Mouse (Mus musculus): Measurements from ENCODE around the gene Tbc1d23. TPM values are rescaled to one million over a fixed set of nuclear protein-coding genes. Genes with fewer than 3 reads are reported as not detected.

The Tbc1d23 gene
- polyA plus RNA-seq, 1 experiment from 2014 or later: 32.9 TPM

DNA sequence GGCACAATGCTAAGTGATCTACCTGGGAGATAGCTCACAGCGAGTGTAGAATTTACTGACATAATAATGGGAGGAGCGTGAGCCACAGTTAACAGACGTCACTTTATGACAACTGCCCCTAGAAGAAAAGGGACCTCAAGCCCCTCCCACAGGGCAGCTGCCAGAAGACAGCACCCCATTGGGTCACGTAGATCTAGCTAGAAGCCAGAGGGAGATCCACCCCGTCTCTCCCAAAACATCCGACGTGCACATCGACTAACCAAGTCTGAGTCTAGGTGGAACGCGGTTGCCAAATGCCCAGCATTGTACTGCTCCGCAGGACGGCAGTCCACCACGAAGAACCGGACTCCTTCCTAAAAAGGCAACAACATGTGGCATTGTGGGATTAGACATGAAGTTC is 40.1 kb downstream of the Tbc1d23 start:
- Histone ChIP-seq H3K4me3 (ENCODE audit: low read depth, low read length) (no peak overlapping the region), H3K9me3 (replicated peaks; ENCODE audit: control insufficient read depth, low read length) (no peaks in the 10 kb centered on the region), H3K9ac (ENCODE audit: low read length) (no peak overlapping the region), H3K27ac (ENCODE audit: low read depth, low read length) (no peak overlapping the region), H3K4me2 (ENCODE audit: low read length) (no peak overlapping the region), H3K36me3 (ENCODE audit: control insufficient read depth, insufficient read depth, low read length) (peaks cover 26% of the 10 kb centered on the region), H3K4me1 (ENCODE audit: control insufficient read depth, insufficient read depth, low read length) (no peaks in the 10 kb centered on the region), H3K27me3 (replicated peaks; ENCODE audit: control insufficient read depth, insufficient read depth, low read length) (no peaks in the 10 kb centered on the region)
- 86% methylated on average over 14 of the region's 14 CpGs for WGBS
- ATAC-seq (no peak), DNase-seq (ENCODE audit: low spot score) (no peak)

DNA sequence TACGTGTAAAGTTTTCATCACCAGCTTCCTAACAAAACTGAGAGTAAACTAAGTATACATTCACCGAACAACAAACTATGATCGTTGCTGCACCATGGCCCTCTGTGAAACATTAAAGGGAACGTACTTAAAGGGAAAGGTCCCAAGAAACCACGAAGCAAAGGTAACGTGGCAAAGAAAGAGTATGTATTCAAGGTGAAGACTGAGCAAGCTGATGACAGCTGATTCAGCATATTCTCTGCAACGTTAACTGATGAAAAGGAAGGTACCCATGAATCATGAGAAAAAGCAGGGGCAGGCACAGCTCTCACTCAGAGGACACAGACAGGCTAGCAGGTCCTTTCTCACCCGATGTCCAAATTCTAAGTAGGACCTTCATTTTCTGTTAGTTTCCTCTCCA is 40.9 kb downstream of the Tbc1d23 start:
- 90% methylated on average over 8 of the region's 8 CpGs for WGBS
- no peak overlapping the region for H3K4me2 ChIP-seq (ENCODE audit: low read length)
- no peak for DNase-seq (ENCODE audit: low spot score)
- no peaks in the 10 kb centered on the region for H3K4me1 ChIP-seq (ENCODE audit: control insufficient read depth, insufficient read depth, low read length)
- no peak overlapping the region for H3K9ac ChIP-seq (ENCODE audit: low read length)
- no peaks in the 10 kb centered on the region for H3K27me3 ChIP-seq (replicated peaks; ENCODE audit: control insufficient read depth, insufficient read depth, low read length)
- no peak overlapping the region for H3K27ac ChIP-seq (ENCODE audit: low read depth, low read length)
- no peaks in the 10 kb centered on the region for H3K9me3 ChIP-seq (replicated peaks; ENCODE audit: control insufficient read depth, low read length)
- peaks cover 26% of the 10 kb centered on the region for H3K36me3 ChIP-seq (ENCODE audit: control insufficient read depth, insufficient read depth, low read length)
- no peak overlapping the region for H3K4me3 ChIP-seq (ENCODE audit: low read depth, low read length)
- ATAC-seq: no peak

DNA sequence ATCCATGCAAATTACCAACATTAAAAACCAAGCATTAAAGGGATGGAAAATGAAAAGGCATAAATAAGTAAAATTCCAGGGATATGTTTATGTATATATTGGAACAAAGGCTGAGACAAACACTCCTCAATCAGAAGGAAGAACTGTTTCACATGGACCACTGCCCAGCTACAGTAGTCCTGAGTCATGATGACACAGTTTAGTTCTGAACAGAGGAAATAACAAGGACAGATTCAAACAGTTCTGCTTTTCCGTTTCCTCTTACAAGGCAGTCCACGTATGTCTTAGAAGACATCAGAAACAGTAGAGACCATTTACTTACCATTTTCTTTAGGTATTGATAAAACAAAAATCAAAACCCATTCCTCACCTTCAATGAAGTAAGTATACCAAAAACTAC is 41.8 kb downstream of the Tbc1d23 start:
- Histone ChIP-seq H3K4me3 (ENCODE audit: low read depth, low read length) (no peak overlapping the region), H3K4me2 (ENCODE audit: low read length) (no peak overlapping the region), H3K9ac (ENCODE audit: low read length) (no peak overlapping the region), H3K9me3 (replicated peaks; ENCODE audit: control insufficient read depth, low read length) (no peaks in the 10 kb centered on the region), H3K36me3 (ENCODE audit: control insufficient read depth, insufficient read depth, low read length) (peaks cover 26% of the 10 kb centered on the region), H3K27me3 (replicated peaks; ENCODE audit: control insufficient read depth, insufficient read depth, low read length) (no peaks in the 10 kb centered on the region), H3K4me1 (ENCODE audit: control insufficient read depth, insufficient read depth, low read length) (no peaks in the 10 kb centered on the region), H3K27ac (ENCODE audit: low read depth, low read length) (no peak overlapping the region)
- ATAC-seq: no peak
- DNase-seq (ENCODE audit: low spot score): no peak
- 91% methylated on average over 2 of the region's 2 CpGs for WGBS

DNA sequence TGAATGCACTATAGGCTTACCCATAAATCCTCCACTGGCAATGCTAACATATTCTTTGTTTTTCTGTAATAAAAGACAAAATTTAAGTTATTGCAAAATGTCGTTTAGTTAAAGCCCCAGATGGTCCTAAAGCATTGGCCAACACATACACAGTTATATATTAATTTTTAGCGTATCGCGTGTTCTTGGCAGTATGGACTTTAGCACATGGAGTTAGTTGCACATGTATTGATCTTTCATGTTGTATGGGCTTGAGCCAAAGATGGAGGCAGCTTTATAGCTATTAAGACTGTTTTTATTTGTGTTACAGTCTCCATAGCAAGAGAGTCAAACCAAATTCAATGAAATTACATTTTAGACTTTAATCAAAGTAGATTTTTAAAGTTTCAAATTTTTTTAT is 44.7 kb downstream of the Tbc1d23 start:
- H3K27ac ChIP-seq (ENCODE audit: low read depth, low read length): no peak overlapping the region
- no peak for ATAC-seq
- H3K4me3 ChIP-seq (ENCODE audit: low read depth, low read length): no peak overlapping the region
- no peak for DNase-seq (ENCODE audit: low spot score)
- H3K9ac ChIP-seq (ENCODE audit: low read length): no peak overlapping the region
- H3K4me1 ChIP-seq (ENCODE audit: control insufficient read depth, insufficient read depth, low read length): no peaks in the 10 kb centered on the region
- H3K9me3 ChIP-seq (replicated peaks; ENCODE audit: control insufficient read depth, low read length): no peaks in the 10 kb centered on the region
- H3K27me3 ChIP-seq (replicated peaks; ENCODE audit: control insufficient read depth, insufficient read depth, low read length): no peaks in the 10 kb centered on the region
- H3K4me2 ChIP-seq (ENCODE audit: low read length): no peak overlapping the region
- peaks cover 36% of the 10 kb centered on the region for H3K36me3 ChIP-seq (ENCODE audit: control insufficient read depth, insufficient read depth, low read length)
- 93% methylated on average over 4 of the region's 4 CpGs for WGBS

DNA sequence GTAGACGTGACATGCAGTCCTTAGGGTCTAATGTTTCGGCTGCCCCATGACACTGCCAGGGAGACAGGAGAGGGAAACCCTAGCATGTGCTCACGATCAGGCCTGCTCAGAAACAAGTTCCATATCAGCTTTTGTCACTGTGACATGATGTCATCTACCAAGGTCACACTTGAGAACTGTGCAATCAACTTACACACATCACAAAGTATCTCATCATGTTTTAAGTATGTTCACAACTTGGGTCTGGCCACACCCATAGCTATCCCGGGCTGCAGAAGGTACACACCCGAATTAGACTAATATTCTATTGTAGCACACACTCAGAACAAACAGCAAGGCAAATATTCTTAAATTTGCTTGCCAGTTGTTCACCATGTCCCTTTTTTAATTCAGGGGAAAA is 49.3 kb downstream of the Tbc1d23 start:
- Histone ChIP-seq H3K4me1 (ENCODE audit: control insufficient read depth, insufficient read depth, low read length) (no peaks in the 10 kb centered on the region), H3K4me2 (ENCODE audit: low read length) (no peak overlapping the region), H3K36me3 (ENCODE audit: control insufficient read depth, insufficient read depth, low read length) (peaks cover 36% of the 10 kb centered on the region), H3K27me3 (replicated peaks; ENCODE audit: control insufficient read depth, insufficient read depth, low read length) (no peaks in the 10 kb centered on the region), H3K4me3 (ENCODE audit: low read depth, low read length) (no peak overlapping the region), H3K9ac (ENCODE audit: low read length) (no peak overlapping the region), H3K9me3 (replicated peaks; ENCODE audit: control insufficient read depth, low read length) (no peaks in the 10 kb centered on the region), H3K27ac (ENCODE audit: low read depth, low read length) (no peak overlapping the region)
- ATAC-seq (no peak; the same call in 1 of the 2 replicates), DNase-seq (ENCODE audit: low spot score) (no peak)
- WGBS: 92% methylated on average over 5 of the region's 5 CpGs

DNA sequence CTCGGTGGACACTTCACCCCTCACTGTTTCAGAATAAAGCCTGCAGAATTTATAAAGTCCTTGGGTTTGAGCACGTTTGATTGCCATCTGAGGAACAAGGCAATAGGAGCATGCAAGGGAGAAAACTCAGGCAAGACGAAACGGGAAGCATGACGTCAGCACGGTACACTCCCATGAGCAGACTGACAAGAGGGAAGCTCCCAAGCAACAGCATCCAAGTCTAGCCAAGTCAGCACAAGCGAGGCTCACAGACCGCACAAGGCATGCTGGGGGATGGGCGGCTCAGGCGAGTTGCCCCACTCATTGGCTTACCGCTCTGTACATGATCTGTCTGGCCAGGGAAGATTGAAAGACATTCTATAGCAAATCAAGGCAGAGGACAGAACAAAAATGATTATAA is 50.1 kb downstream of the Tbc1d23 start:
- H3K4me2 ChIP-seq (ENCODE audit: low read length): no peak overlapping the region
- no peaks in the 10 kb centered on the region for H3K9me3 ChIP-seq (replicated peaks; ENCODE audit: control insufficient read depth, low read length)
- no peaks in the 10 kb centered on the region for H3K4me1 ChIP-seq (ENCODE audit: control insufficient read depth, insufficient read depth, low read length)
- H3K9ac ChIP-seq (ENCODE audit: low read length): no peak overlapping the region
- no peak overlapping the region for H3K27ac ChIP-seq (ENCODE audit: low read depth, low read length)
- 82% methylated on average over 11 of the region's 11 CpGs for WGBS
- peaks cover 38% of the 10 kb centered on the region for H3K36me3 ChIP-seq (ENCODE audit: control insufficient read depth, insufficient read depth, low read length)
- no peaks in the 10 kb centered on the region for H3K27me3 ChIP-seq (replicated peaks; ENCODE audit: control insufficient read depth, insufficient read depth, low read length)
- DNase-seq (ENCODE audit: low spot score) (no peak), ATAC-seq (no peak)
- no peak overlapping the region for H3K4me3 ChIP-seq (ENCODE audit: low read depth, low read length)

DNA sequence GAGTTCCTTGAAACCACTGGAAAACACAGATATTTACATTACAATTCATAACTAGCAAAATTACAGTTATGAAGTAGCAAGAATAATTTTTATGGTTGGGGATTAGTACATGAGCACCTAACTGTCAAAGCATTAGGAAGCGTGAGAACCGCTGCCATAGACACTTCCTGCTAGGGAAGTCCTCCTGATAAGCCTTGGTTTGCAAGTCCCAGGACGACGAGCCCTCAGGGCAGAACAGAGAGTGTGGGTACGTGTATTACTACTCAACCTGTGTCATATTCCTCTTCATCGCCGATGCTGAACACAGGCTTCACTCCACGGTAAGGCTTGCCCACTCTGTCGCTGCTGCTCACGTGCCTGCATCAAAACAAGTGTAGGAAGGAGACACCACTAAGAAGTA is 53.6 kb downstream of the Tbc1d23 start:
- H3K27ac ChIP-seq (ENCODE audit: low read depth, low read length): no peak overlapping the region
- no peak overlapping the region for H3K4me3 ChIP-seq (ENCODE audit: low read depth, low read length)
- H3K9ac ChIP-seq (ENCODE audit: low read length): no peak overlapping the region
- H3K9me3 ChIP-seq (replicated peaks; ENCODE audit: control insufficient read depth, low read length): no peaks in the 10 kb centered on the region
- H3K27me3 ChIP-seq (replicated peaks; ENCODE audit: control insufficient read depth, insufficient read depth, low read length): no peaks in the 10 kb centered on the region
- H3K36me3 ChIP-seq (ENCODE audit: control insufficient read depth, insufficient read depth, low read length): peaks cover 27% of the 10 kb centered on the region
- no peaks in the 10 kb centered on the region for H3K4me1 ChIP-seq (ENCODE audit: control insufficient read depth, insufficient read depth, low read length)
- WGBS: 93% methylated on average over 10 of the region's 10 CpGs
- ATAC-seq (no peak), DNase-seq (ENCODE audit: low spot score) (no peak)
- H3K4me2 ChIP-seq (ENCODE audit: low read length): no peak overlapping the region

DNA sequence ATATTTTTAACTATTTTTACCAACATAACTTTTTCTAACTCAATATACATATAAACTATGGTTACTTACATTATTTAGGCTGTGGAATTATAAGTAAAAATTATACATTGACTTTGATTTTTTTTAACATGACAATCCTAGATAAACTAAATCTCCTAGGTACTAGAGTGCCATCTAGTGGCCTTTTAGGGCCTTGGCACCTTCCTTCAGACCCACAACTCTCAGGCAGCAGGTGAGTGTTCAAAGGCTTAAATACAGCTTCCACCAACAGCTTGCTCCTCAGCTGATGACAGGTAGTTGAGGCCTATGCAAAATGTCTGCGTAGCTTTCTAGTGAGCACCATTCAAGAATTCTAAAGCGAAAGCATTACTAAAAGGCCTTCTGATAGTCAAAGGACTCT is 54.0 kb downstream of the Tbc1d23 start:
- Histone ChIP-seq H3K27ac (ENCODE audit: low read depth, low read length) (no peak overlapping the region), H3K9ac (ENCODE audit: low read length) (no peak overlapping the region), H3K27me3 (replicated peaks; ENCODE audit: control insufficient read depth, insufficient read depth, low read length) (no peaks in the 10 kb centered on the region), H3K4me1 (ENCODE audit: control insufficient read depth, insufficient read depth, low read length) (no peaks in the 10 kb centered on the region), H3K9me3 (replicated peaks; ENCODE audit: control insufficient read depth, low read length) (no peaks in the 10 kb centered on the region), H3K36me3 (ENCODE audit: control insufficient read depth, insufficient read depth, low read length) (peaks cover 26% of the 10 kb centered on the region), H3K4me3 (ENCODE audit: low read depth, low read length) (no peak overlapping the region), H3K4me2 (ENCODE audit: low read length) (no peak overlapping the region)
- peak; percentile 78 for DNase-seq (ENCODE audit: low spot score)
- no peak for ATAC-seq
- WGBS: 63% methylated on average over 2 of the region's 2 CpGs

DNA sequence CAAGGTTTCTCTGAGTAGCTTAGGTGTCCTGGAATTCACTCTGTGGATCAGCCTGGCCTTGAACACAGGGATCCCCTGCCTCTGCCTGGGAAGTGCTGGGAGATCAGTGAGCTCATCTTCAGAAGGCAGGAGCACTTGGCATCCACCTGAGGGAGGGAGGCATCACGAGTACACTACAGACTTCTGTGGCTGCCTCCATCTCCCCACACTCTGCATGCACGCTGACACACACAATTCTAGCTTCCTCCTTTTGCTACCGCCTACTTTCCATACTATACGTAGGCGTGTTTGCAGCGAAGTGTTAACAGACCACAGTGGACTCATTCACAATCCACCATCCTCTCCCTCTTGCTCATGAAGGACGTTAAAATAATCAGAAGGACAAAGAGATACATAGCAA is 55.0 kb downstream of the Tbc1d23 start:
- no peaks in the 10 kb centered on the region for H3K9me3 ChIP-seq (replicated peaks; ENCODE audit: control insufficient read depth, low read length)
- 87% methylated on average over 7 of the region's 7 CpGs for WGBS
- no peak overlapping the region for H3K27ac ChIP-seq (ENCODE audit: low read depth, low read length)
- no peak overlapping the region for H3K4me2 ChIP-seq (ENCODE audit: low read length)
- H3K4me3 ChIP-seq (ENCODE audit: low read depth, low read length): no peak overlapping the region
- no peak overlapping the region for H3K9ac ChIP-seq (ENCODE audit: low read length)
- DNase-seq (ENCODE audit: low spot score) (no peak), ATAC-seq (no peak)
- H3K27me3 ChIP-seq (replicated peaks; ENCODE audit: control insufficient read depth, insufficient read depth, low read length): no peaks in the 10 kb centered on the region
- peaks cover 18% of the 10 kb centered on the region for H3K36me3 ChIP-seq (ENCODE audit: control insufficient read depth, insufficient read depth, low read length)
- H3K4me1 ChIP-seq (ENCODE audit: control insufficient read depth, insufficient read depth, low read length): no peaks in the 10 kb centered on the region

DNA sequence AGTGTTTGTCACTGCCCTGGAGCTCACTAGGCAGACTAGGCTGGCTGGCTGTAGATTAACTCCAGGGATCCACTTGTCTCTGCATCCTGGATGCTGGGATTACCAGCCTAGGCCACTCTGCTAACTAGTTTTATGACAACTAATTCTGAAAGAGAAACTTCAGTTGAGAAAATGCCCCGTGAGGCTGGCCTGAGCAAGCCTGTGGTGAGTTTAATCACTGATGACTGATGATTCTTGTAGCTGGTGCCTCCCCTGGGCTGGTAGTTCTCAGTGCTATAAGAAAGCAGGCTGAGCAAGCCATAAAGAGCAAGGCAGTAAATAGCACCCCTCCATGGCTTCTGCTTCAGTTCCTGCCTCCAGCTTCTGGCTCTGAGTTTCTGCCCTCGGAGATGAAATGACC is 55.6 kb downstream of the Tbc1d23 start:
- Histone ChIP-seq H3K9me3 (replicated peaks; ENCODE audit: control insufficient read depth, low read length) (no peaks in the 10 kb centered on the region), H3K4me2 (ENCODE audit: low read length) (no peak overlapping the region), H3K4me1 (ENCODE audit: control insufficient read depth, insufficient read depth, low read length) (no peaks in the 10 kb centered on the region), H3K36me3 (ENCODE audit: control insufficient read depth, insufficient read depth, low read length) (peaks cover 13% of the 10 kb centered on the region), H3K4me3 (ENCODE audit: low read depth, low read length) (no peak overlapping the region), H3K9ac (ENCODE audit: low read length) (no peak overlapping the region), H3K27ac (ENCODE audit: low read depth, low read length) (no peak overlapping the region), H3K27me3 (replicated peaks; ENCODE audit: control insufficient read depth, insufficient read depth, low read length) (no peaks in the 10 kb centered on the region)
- ATAC-seq: no peak
- no peak for DNase-seq (ENCODE audit: low spot score)
- 69% methylated on average over 2 of the region's 2 CpGs for WGBS

Measured in forebrain, embryonic 14.5 days (tissue).